Mouse (Mus musculus) heart, embryonic 11.5 days (tissue): ENCODE results near the gene Atf2. TPM values are rescaled to one million over a fixed set of nuclear protein-coding genes. Genes with fewer than 3 reads are reported as not detected.

Experiments used
- ATAC-seq: fragments of 200-750 bp; cut with Nextera tagmentation; replicated peaks from 2 replicates; pipeline ENCODE4 v1.8.0; 2017; ENCODE audit warnings: moderate library complexity; ENCODE audit not compliant: insufficient number of reproducible peaks, low FRiP score, low TSS enrichment
- H3K27ac ChIP-seq: fragments of 300-500 bp; sonication (generic); 2 replicates; pipeline ENCODE4 v1.5.1; 2014; ENCODE audit warnings: mild to moderate bottlenecking, low read depth, low read length
- H3K27me3 ChIP-seq: fragments of 300-500 bp; sonication (generic); 2 replicates; pipeline ENCODE4 v1.6.1; 2014; ENCODE audit warnings: mild to moderate bottlenecking, low read length, mixed read lengths; ENCODE audit not compliant: control insufficient read depth, insufficient read depth
- H3K36me3 ChIP-seq: fragments of 300-500 bp; sonication (generic); 2 replicates; pipeline ENCODE4 v1.6.1; 2014; ENCODE audit warnings: mild to moderate bottlenecking, low read length, moderate library complexity, mixed read lengths; ENCODE audit not compliant: control insufficient read depth, insufficient read depth
- H3K4me1 ChIP-seq: fragments of 300-500 bp; sonication (generic); 2 replicates; pipeline ENCODE4 v1.6.1; 2014; ENCODE audit warnings: low read length; ENCODE audit not compliant: control insufficient read depth, insufficient read depth
- H3K4me2 ChIP-seq: fragments of 300-500 bp; sonication (generic); 2 replicates; pipeline ENCODE4 v1.6.1; 2014; ENCODE audit warnings: mild to moderate bottlenecking, moderate library complexity
- H3K4me3 ChIP-seq: fragments of 300-500 bp; sonication (generic); 2 replicates; pipeline ENCODE4 v1.5.1; 2014; ENCODE audit warnings: low read depth, low read length
- H3K9ac ChIP-seq: fragments of 300-500 bp; sonication (generic); 2 replicates; pipeline ENCODE4 v1.6.1; 2014; ENCODE audit warnings: mild to moderate bottlenecking, low read depth, low read length, moderate library complexity
- H3K9me3 ChIP-seq: fragments of 300-500 bp; sonication (generic); replicated peaks from 2 replicates; pipeline ENCODE4 v1.6.1; 2016; ENCODE audit warnings: low read length; ENCODE audit not compliant: control insufficient read depth
- WGBS: fragments of 180-500 bp; shearing (Covaris S2); extraction: QIAGEN DNeasy Blood & Tissue Kit; methylation state at CpG from one replicate; pipeline ENCODE4 v1.1.7; 2014; ENCODE audit not compliant: insufficient replicate concordance; 5-methylcytosine and 5-hydroxymethylcytosine counted together
- polyA plus RNA-seq: library from polyadenylated mRNA; unstranded; fragments of >200 nt; fragmentation: Nextera tagmentation; extraction: Ambion mirVana; gene quantifications from 2 replicates; pipeline ENCODE4 v1.2.1, GENCODE M21; 2014

The Atf2 gene
- 47.8 and 50.4 TPM in 2 replicates for polyA plus RNA-seq

- WGBS: under 1% methylated on average over 62 of the region's 63 CpGs
- H3K4me1 ChIP-seq: peaks cover 3% of the 10 kb centered on the region
- no peaks in the 10 kb centered on the region for H3K36me3 ChIP-seq
- H3K9me3 ChIP-seq: no peaks in the 10 kb centered on the region
- peak within 1 kb of the TSS; percentile 94 for H3K9ac ChIP-seq
- H3K4me2 ChIP-seq: peak within 1 kb of the TSS; percentile 70
- ATAC-seq: peak; percentile 96
- peak within 1 kb of the TSS; percentile 93 for H3K27ac ChIP-seq
- H3K27me3 ChIP-seq: no peaks in the 10 kb centered on the region
- H3K4me3 ChIP-seq: peak within 1 kb of the TSS; percentile 79
These were observed at the start of gene Atf2 for GRCm38 (mm10) chr2:73892464-73893296. Atf2 (minus strand) TSS chr2:73892639.

GRCm38 (mm10) chr2:73941281-73941680, 48.8 kb upstream of the Atf2 start:
- H3K9ac ChIP-seq: no peak overlapping the region
- no peak overlapping the region for H3K27ac ChIP-seq
- 22% methylated on average over 1 of the region's 1 CpGs for WGBS
- H3K4me3 ChIP-seq: no peak overlapping the region
- H3K4me1 ChIP-seq: no peaks in the 10 kb centered on the region
- H3K4me2 ChIP-seq: no peak overlapping the region
- no peak for ATAC-seq
- no peaks in the 10 kb centered on the region for H3K27me3 ChIP-seq
- H3K9me3 ChIP-seq: no peaks in the 10 kb centered on the region
- H3K36me3 ChIP-seq: no peaks in the 10 kb centered on the region

GRCm38 (mm10) chr2:73940471-73940870, 48.0 kb upstream of the Atf2 start:
- Histone ChIP-seq H3K4me3 (no peak overlapping the region), H3K27ac (no peak overlapping the region), H3K9ac (no peak overlapping the region), H3K9me3 (no peaks in the 10 kb centered on the region), H3K4me1 (no peaks in the 10 kb centered on the region), H3K36me3 (no peaks in the 10 kb centered on the region), H3K4me2 (no peak overlapping the region), H3K27me3 (no peaks in the 10 kb centered on the region)
- no peak for ATAC-seq
- WGBS: 81% methylated on average over 7 of the region's 7 CpGs

GRCm38 (mm10) chr2:73938896-73939295, 46.5 kb upstream of the Atf2 start:
- no peaks in the 10 kb centered on the region for H3K27me3 ChIP-seq
- H3K4me3 ChIP-seq: no peak overlapping the region
- no peak for ATAC-seq
- WGBS: 84% methylated on average over 2 of the region's 2 CpGs
- H3K27ac ChIP-seq: no peak overlapping the region
- no peak overlapping the region for H3K4me2 ChIP-seq
- no peaks in the 10 kb centered on the region for H3K36me3 ChIP-seq
- H3K9me3 ChIP-seq: no peaks in the 10 kb centered on the region
- H3K9ac ChIP-seq: no peak overlapping the region
- no peaks in the 10 kb centered on the region for H3K4me1 ChIP-seq

- no peaks in the 10 kb centered on the region for H3K9me3 ChIP-seq
- no peaks in the 10 kb centered on the region for H3K36me3 ChIP-seq
- no peak overlapping the region for H3K4me2 ChIP-seq
- no peaks in the 10 kb centered on the region for H3K27me3 ChIP-seq
- no peak overlapping the region for H3K27ac ChIP-seq
- H3K4me1 ChIP-seq: no peaks in the 10 kb centered on the region
- H3K9ac ChIP-seq: no peak overlapping the region
- ATAC-seq: no peak
- WGBS: 78% methylated on average over 8 of the region's 8 CpGs
- H3K4me3 ChIP-seq: no peak overlapping the region
These were observed 40.4 kb upstream of the Atf2 start for GRCm38 (mm10) chr2:73932676-73933313.

GRCm38 (mm10) chr2:73927711-73928110, 35.3 kb upstream of the Atf2 start:
- Histone ChIP-seq H3K4me3 (no peak overlapping the region), H3K9ac (no peak overlapping the region), H3K27ac (no peak overlapping the region), H3K36me3 (no peaks in the 10 kb centered on the region), H3K4me2 (no peak overlapping the region), H3K4me1 (no peaks in the 10 kb centered on the region), H3K9me3 (no peaks in the 10 kb centered on the region), H3K27me3 (no peaks in the 10 kb centered on the region)
- no peak for ATAC-seq

GRCm38 (mm10) chr2:73925539-73925938, 33.1 kb upstream of the Atf2 start:
- 62% methylated on average over 3 of the region's 3 CpGs for WGBS
- Histone ChIP-seq H3K9ac (no peak overlapping the region), H3K4me3 (no peak overlapping the region), H3K27me3 (no peaks in the 10 kb centered on the region), H3K36me3 (no peaks in the 10 kb centered on the region), H3K4me1 (no peaks in the 10 kb centered on the region), H3K9me3 (no peaks in the 10 kb centered on the region), H3K27ac (no peak overlapping the region), H3K4me2 (no peak overlapping the region)
- ATAC-seq: no peak

- Histone ChIP-seq H3K9me3 (no peaks in the 10 kb centered on the region), H3K4me2 (no peak overlapping the region), H3K9ac (no peak overlapping the region), H3K4me1 (no peaks in the 10 kb centered on the region), H3K36me3 (no peaks in the 10 kb centered on the region), H3K27ac (no peak overlapping the region), H3K4me3 (no peak overlapping the region), H3K27me3 (no peaks in the 10 kb centered on the region)
- 28% methylated on average over 5 of the region's 5 CpGs for WGBS
- ATAC-seq: no peak
These were observed 32.6 kb upstream of the Atf2 start for GRCm38 (mm10) chr2:73925089-73925488.
